Mouse (Mus musculus) cerebellum, adult 2 months (tissue): ENCODE measurements around the gene Cacnb4. TPM values are rescaled to one million over a fixed set of nuclear protein-coding genes. Genes with fewer than 3 reads are reported as not detected.

Experiments used
- DNase-seq, 2 experiments: peaks; one replicate each; pipeline ENCODE4 v3.0.0; 2021
- H3K27ac ChIP-seq: fragments of 200-500 bp; 2 replicates; pipeline ENCODE4 v1.5.1; 2012; ENCODE audit warnings: low read length, control low read depth, inconsistent platforms; ENCODE audit not compliant: insufficient read depth
- H3K27me3 ChIP-seq: fragments of 200-500 bp; 2 replicates; pipeline ENCODE4 v1.6.1; 2012; ENCODE audit warnings: inconsistent platforms, mild to moderate bottlenecking, low read length, moderate library complexity; ENCODE audit not compliant: control insufficient read depth, insufficient read depth
- H3K4me1 ChIP-seq: fragments of 200-500 bp; 2 replicates; pipeline ENCODE4 v1.6.1; 2011; ENCODE audit warnings: low read length; ENCODE audit not compliant: control insufficient read depth, insufficient read depth
- H3K4me3 ChIP-seq: fragments of 200-500 bp; replicated peaks from 2 replicates; pipeline ENCODE3; 2011; ENCODE audit warnings: mild to moderate bottlenecking, low read depth, low read length, control low read depth; ENCODE audit not compliant: insufficient read depth
- CTCF ChIP-seq: fragments of 200-500 bp; IDR thresholded peaks from 2 replicates; pipeline ENCODE4 v1.5.1; 2011; ENCODE audit warnings: low read depth, mild to moderate bottlenecking, control low read depth, low read length, moderate library complexity, borderline replicate concordance; ENCODE audit not compliant: insufficient read depth
- POLR2A ChIP-seq: fragments of 200-500 bp; IDR thresholded peaks from 2 replicates; pipeline ENCODE4 v1.6.1; 2011; ENCODE audit warnings: low read length, control low read depth, borderline replicate concordance; ENCODE audit not compliant: insufficient read depth
- WGBS: fragments of 180-500 bp; shearing (Covaris S2); methylation state at CpG from one replicate; pipeline ENCODE4 v1.1.7; 2018; 5-methylcytosine and 5-hydroxymethylcytosine counted together
- polyA plus RNA-seq: library from polyadenylated mRNA; depleted of rRNA; stranded (reverse); fragments of >200 nt; gene quantifications from 2 replicates; pipeline ENCODE4 v1.2.3, GENCODE M21; 2012; rRNA removed

Cacnb4 gene
- polyA plus RNA-seq, 1 experiment = 64.7 TPM

DNA sequence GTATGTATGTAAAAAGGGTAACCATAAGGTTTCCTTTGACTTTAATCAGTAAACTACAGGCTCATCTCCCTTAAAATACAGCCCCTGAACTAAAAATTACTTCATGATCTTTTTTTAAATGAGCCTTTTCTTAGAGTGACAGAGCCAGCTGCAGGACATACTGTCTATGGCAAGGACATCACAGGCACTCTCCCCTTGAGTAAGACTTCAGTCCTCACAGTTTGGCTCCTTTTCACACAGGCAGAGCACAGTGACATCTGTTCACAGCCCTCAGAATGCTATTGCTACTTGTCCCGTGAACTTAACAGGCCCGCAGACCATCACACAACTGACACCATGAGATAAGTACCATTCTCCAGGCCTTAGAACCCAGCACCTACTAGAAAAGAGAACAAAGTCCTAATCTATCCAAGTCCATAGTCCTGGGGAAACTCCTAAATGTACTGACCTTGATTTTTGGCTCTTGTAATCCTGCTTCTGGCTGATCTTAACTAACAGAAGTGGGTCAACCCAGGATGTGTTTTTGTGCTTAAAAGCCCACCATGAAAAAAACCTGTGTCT, 286.1 kb downstream of the Cacnb4 start:
- DNase-seq = no peak
- WGBS = 48% methylated on average over 2 of the region's 2 CpGs
- Histone ChIP-seq H3K4me3 (no peak overlapping the region), H3K27me3 (no peaks in the 10 kb centered on the region), H3K27ac (no peak overlapping the region), H3K4me1 (peaks cover 3% of the 10 kb centered on the region; the same call in 1 of the 2 replicates)
- TF ChIP-seq CTCF (no peak), POLR2A (no peak)

DNA sequence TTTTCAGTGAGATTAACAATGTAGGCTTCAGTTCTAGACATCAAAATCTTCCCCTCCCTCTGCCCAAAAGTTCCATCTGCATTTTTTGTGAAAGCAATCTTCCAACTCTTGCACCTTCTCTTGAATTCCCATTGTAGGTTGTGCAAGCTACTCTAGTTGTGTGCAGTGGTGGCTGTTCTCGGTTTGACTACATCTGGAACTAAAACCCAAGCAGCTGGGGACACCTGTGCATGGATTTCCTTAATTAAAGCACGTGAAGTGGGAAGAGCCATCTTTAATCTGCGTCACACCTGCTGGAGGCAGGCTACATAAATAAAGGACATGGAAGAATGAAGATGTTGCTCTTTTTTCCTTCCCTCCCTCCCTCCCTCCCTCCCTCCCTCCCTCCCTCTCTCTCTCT, 286.7 kb downstream of the Cacnb4 start:
- H3K4me1 ChIP-seq = peaks cover 3% of the 10 kb centered on the region; the same call in 1 of the 2 replicates
- no peak for DNase-seq
- H3K4me3 ChIP-seq = no peak overlapping the region
- H3K27me3 ChIP-seq = no peaks in the 10 kb centered on the region
- 88% methylated on average over 3 of the region's 3 CpGs for WGBS
- H3K27ac ChIP-seq = no peak overlapping the region
- TF ChIP-seq CTCF = no peak

- 95% methylated on average over 6 of the region's 6 CpGs for WGBS
- TF ChIP-seq POLR2A (no peak), CTCF (no peak)
Observed at GRCm38 (mm10) chr2:52386451-52386850, 290.2 kb downstream of the Cacnb4 start.

DNA sequence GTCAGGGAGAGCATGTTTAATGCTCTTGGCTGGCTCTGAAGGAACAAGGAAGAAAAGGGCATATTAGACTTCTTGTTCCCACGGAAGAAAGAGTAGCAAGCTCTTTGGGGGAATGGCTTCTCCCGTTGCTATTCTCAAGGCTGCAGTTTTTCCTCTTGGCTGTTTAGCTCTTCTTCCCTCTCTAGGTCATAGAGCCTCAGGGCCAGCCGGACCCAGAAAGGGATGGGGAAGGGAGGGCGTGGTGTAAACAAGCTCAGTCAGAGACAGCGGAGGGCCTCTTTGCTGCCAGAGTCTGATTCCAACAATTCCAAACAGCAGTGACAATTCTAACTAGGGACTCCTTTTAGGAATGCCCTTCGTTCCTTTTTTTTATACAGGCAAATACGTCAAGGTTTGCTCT, 290.6 kb downstream of the Cacnb4 start:
- no peak for TF ChIP-seq POLR2A
- TF ChIP-seq CTCF = no peak
- Histone ChIP-seq H3K27me3 (no peaks in the 10 kb centered on the region), H3K4me3 (no peak overlapping the region), H3K27ac (no peak overlapping the region), H3K4me1 (peaks cover 3% of the 10 kb centered on the region; the same call in 1 of the 2 replicates)
- no peak for DNase-seq
- 79% methylated on average over 7 of the region's 7 CpGs for WGBS

More at GRCm38 (mm10) chr2:52386451-52386850, 290.2 kb downstream of the Cacnb4 start:
- Histone ChIP-seq H3K27me3 (no peaks in the 10 kb centered on the region), H3K27ac (no peak overlapping the region), H3K4me1 (peaks cover 3% of the 10 kb centered on the region; the same call in 1 of the 2 replicates), H3K4me3 (no peak overlapping the region)
- no peak for DNase-seq

DNA sequence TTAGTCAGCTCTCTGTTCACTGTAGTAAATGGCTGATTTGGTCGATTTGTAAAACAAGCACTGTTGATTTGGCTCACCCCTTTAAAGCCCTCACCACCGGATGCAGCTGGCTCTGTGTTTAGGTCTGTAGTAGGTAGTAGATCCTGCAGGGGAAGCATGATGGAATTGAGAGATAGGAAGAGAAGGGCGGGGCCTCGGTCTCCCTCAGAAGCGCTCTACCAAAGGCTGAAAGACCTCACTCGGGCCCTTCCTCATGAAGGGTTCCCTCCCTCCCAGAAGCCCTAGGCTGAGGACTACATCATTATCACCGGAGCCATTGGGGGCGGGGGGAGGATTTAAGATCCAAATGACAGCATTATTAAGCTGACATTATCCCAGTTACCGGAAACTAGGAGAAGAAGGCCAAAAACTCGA, 297.8 kb downstream of the Cacnb4 start:
- 84% methylated on average over 10 of the region's 10 CpGs for WGBS

GRCm38 (mm10) chr2:52378448-52378804, 298.2 kb downstream of the Cacnb4 start, which contains the start of gene Neb:
Gene Neb, minus strand, starts transcription at chr2:52378474.
- no peak within 1 kb of the TSS for H3K4me3 ChIP-seq
- H3K27ac ChIP-seq = no peak within 1 kb of the TSS
- DNase-seq = no peak
- TF ChIP-seq POLR2A = no peak
- no peaks in the 10 kb centered on the region for H3K4me1 ChIP-seq
- no peaks in the 10 kb centered on the region for H3K27me3 ChIP-seq
- 68% methylated on average over 7 of the region's 7 CpGs for WGBS

More for the DNA sequence above, 297.8 kb downstream of the Cacnb4 start:
- DNase-seq = no peak
- Histone ChIP-seq H3K27me3 (no peaks in the 10 kb centered on the region), H3K27ac (no peak overlapping the region), H3K4me1 (no peaks in the 10 kb centered on the region), H3K4me3 (no peak overlapping the region)
- no peak for TF ChIP-seq CTCF
- no peak for TF ChIP-seq POLR2A

Other genes with a start within 250 kb of the Cacnb4 start
- gene Stam2, start 65.5 kb upstream of the Cacnb4 start, polyA plus RNA-seq = 11.2 and 13.2 TPM in 2 replicates
- gene Fmnl2, start 181.0 kb upstream of the Cacnb4 start, polyA plus RNA-seq = 25.3 and 25.5 TPM in 2 replicates